13 mouse cellular contexts compared by ENCODE assay signal in the genomic region with DNA sequence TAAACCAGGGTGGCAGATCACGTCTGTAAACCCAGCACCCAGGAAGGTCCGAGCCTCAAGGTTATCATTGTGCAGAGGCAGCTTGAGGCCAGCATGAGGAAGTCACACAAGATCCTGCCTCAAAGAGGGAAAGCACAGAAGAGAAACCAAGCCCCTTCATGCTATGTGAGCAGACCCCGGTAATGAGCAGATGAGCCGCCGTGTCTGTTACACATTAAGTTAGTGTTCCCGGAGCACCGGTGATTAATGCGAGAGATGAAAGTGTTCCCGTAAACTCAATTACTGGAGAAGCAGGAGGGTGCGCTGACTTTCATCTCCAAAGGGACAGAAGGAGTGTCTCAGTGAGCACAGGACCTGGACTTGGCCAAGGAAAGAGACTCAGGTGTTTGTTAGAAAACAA. TPM values are rescaled to one million over a fixed set of nuclear protein-coding genes. Genes with fewer than 3 reads are reported as not detected.
DNase-seq lines count a peak whose midpoint lies in the region; ATAC-seq and TF ChIP-seq lines count a peak whose summit lies in the region.
"Not testable (repeated sequence)": the region's sequence is repeated elsewhere in the genome, so short reads cannot be mapped to it uniquely, and the experiment has no call there.
"Had no signal": no experiment of that assay in that cellular context is flagged by ENCODE, and none has a peak within 500 bp of the region (broad histone marks: within the 10 kb centered on the region; RNA-seq: fewer than 3 reads in every experiment).

No protein-coding gene starts in this region.

- TF ChIP-seq CTCF in kidney, postnatal 0 days (IDR thresholded peaks at IDR 0.05; ENCODE audit: low read depth) = not testable (repeated sequence)

- 0 out of 2 replicates have a peak overlapping the region, but pooled peaks have one; percentile 8 for H3K27ac ChIP-seq in hindbrain, embryonic 13.5 days
- not testable (repeated sequence) for H3K27ac ChIP-seq in kidney, embryonic 14.5 days (ENCODE audit: low read depth, low read length); kidney, embryonic 15.5 days; kidney, embryonic 16.5 days (ENCODE audit: low read length); kidney, postnatal 0 days; neural tube, embryonic 13.5 days (replicated peaks)

- not testable (repeated sequence) for H3K9me3 ChIP-seq in hindbrain, embryonic 13.5 days; kidney, embryonic 14.5 days (ENCODE audit: control insufficient read depth, low read length); kidney, embryonic 15.5 days (replicated peaks); kidney, embryonic 16.5 days (ENCODE audit: low read length); kidney, postnatal 0 days (replicated peaks; ENCODE audit: low read length); neural tube, embryonic 13.5 days

- not testable (repeated sequence) for DNase-seq in kidney, postnatal 0 days (ENCODE audit: low spot score)

- H3K36me3 ChIP-seq in hindbrain, embryonic 13.5 days; kidney, embryonic 14.5 days (ENCODE audit: control insufficient read depth, insufficient read depth, low read length); kidney, embryonic 15.5 days; kidney, embryonic 16.5 days (ENCODE audit: insufficient read depth, low read length); kidney, postnatal 0 days (ENCODE audit: insufficient read depth, low read length); neural tube, embryonic 13.5 days: not testable (repeated sequence)

- H3K4me1 ChIP-seq in hindbrain, embryonic 13.5 days (replicated peaks); kidney, embryonic 14.5 days (ENCODE audit: control insufficient read depth, insufficient read depth, low read length); kidney, embryonic 15.5 days; kidney, embryonic 16.5 days (ENCODE audit: insufficient read depth, low read length); kidney, postnatal 0 days (replicated peaks; ENCODE audit: insufficient read depth, low read length); neural tube, embryonic 13.5 days (replicated peaks): not testable (repeated sequence)

- not testable (repeated sequence) for H3K4me3 ChIP-seq in hindbrain, embryonic 13.5 days; kidney, embryonic 14.5 days (ENCODE audit: low read length); kidney, embryonic 15.5 days (replicated peaks); kidney, embryonic 16.5 days (ENCODE audit: low read length); kidney, postnatal 0 days (replicated peaks; ENCODE audit: low read depth, low read length); neural tube, embryonic 13.5 days

- not testable (repeated sequence) for H3K9ac ChIP-seq in hindbrain, embryonic 13.5 days; kidney, embryonic 14.5 days (ENCODE audit: low read depth, low read length); kidney, embryonic 15.5 days; kidney, embryonic 16.5 days (replicated peaks; ENCODE audit: low read length); kidney, postnatal 0 days (ENCODE audit: low read depth, low read length); neural tube, embryonic 13.5 days

- WGBS in hindbrain, embryonic 13.5 days = 44% methylated on average over 10 of the region's 10 CpGs
- 34% methylated on average over 10 of the region's 10 CpGs for WGBS in kidney, embryonic 14.5 days
- 43% methylated on average over 10 of the region's 10 CpGs for WGBS in kidney, embryonic 15.5 days
- WGBS in kidney, embryonic 16.5 days = 23% methylated on average over 10 of the region's 10 CpGs
- WGBS in kidney, postnatal 0 days = 36% methylated on average over 10 of the region's 10 CpGs
- 31% methylated on average over 10 of the region's 10 CpGs for WGBS in neural tube, embryonic 13.5 days

- not testable (repeated sequence) for H3K27me3 ChIP-seq in hindbrain, embryonic 13.5 days; kidney, embryonic 14.5 days (ENCODE audit: control insufficient read depth, insufficient read depth, low read length); kidney, embryonic 15.5 days; kidney, embryonic 16.5 days (ENCODE audit: insufficient read depth, low read length); kidney, postnatal 0 days (ENCODE audit: insufficient read depth, low read length); neural tube, embryonic 13.5 days

- H3K4me2 ChIP-seq in hindbrain, embryonic 13.5 days; kidney, embryonic 14.5 days (replicated peaks; ENCODE audit: low read depth, low read length); kidney, embryonic 15.5 days; kidney, embryonic 16.5 days (replicated peaks; ENCODE audit: low read depth, low read length); kidney, postnatal 0 days (ENCODE audit: low read length); neural tube, embryonic 13.5 days: not testable (repeated sequence)

- not testable (repeated sequence) for ATAC-seq in hindbrain, embryonic 13.5 days (ENCODE audit: low FRiP score)
- peak; percentile 73 for ATAC-seq in kidney, embryonic 14.5 days (ENCODE audit: low FRiP score, low TSS enrichment)
- peak; percentile 72 for ATAC-seq in kidney, embryonic 15.5 days (replicated peaks; ENCODE audit: low FRiP score)
- ATAC-seq in kidney, embryonic 16.5 days (ENCODE audit: low FRiP score, low TSS enrichment) = peak; percentile 70
- ATAC-seq in kidney, postnatal 0 days (replicated peaks; ENCODE audit: low FRiP score, low read depth) = 0 out of 2 replicates have a peak, but pooled peaks have one; percentile 10
- 0 out of 2 replicates have a peak, but pooled peaks have one; percentile 23 for ATAC-seq in neural tube, embryonic 13.5 days (ENCODE audit: low read depth)

RNA-seq across cellular contexts. Expression of gene Mettl7a3, which starts 5.4 kb away (rescaled TPM):
- 0.13 and 0.31 TPM in 2 replicates for polyA plus RNA-seq in hindbrain, embryonic 13.5 days (2015; fragmentation: Nextera tagmentation; extraction: Ambion mirVana)
- polyA plus RNA-seq in kidney, embryonic 14.5 days (2014; fragmentation: Nextera tagmentation; extraction: Ambion mirVana) = not detected in 2 replicates
- polyA plus RNA-seq in kidney, embryonic 15.5 days (2015; fragmentation: Nextera tagmentation; extraction: Ambion mirVana) = 0.17 TPM in 1 of 2 replicates, not detected in the other
- polyA plus RNA-seq in kidney, embryonic 16.5 days (2015; fragmentation: Nextera tagmentation; extraction: Ambion mirVana) = 0.19 TPM in 1 of 2 replicates, not detected in the other
- 0.23 and 0.41 TPM in 2 replicates for polyA plus RNA-seq in kidney, postnatal 0 days (2015; fragmentation: Nextera tagmentation; extraction: Ambion mirVana)
- 1.9 and 2.0 TPM in 2 replicates for polyA plus RNA-seq in neural tube, embryonic 13.5 days (2015; fragmentation: Nextera tagmentation; extraction: Ambion mirVana)
- polyA plus RNA-seq: activated CD4-positive, CD25-positive, alpha-beta regulatory T cell, adult 4 months; C2C12; G1E had no signal

RNA-seq across cellular contexts. Expression of gene Methig1, which starts 23.6 kb away (rescaled TPM):
- 0.62 TPM in 1 of 2 replicates, not detected in the other for polyA plus RNA-seq in hindbrain, embryonic 13.5 days (2015; fragmentation: Nextera tagmentation; extraction: Ambion mirVana)
- polyA plus RNA-seq in kidney, embryonic 14.5 days (2014; fragmentation: Nextera tagmentation; extraction: Ambion mirVana) = 0.27 and 0.87 TPM in 2 replicates
- polyA plus RNA-seq in kidney, embryonic 15.5 days (2015; fragmentation: Nextera tagmentation; extraction: Ambion mirVana) = 0.94 and 1.5 TPM in 2 replicates
- 0.60 and 0.94 TPM in 2 replicates for polyA plus RNA-seq in kidney, embryonic 16.5 days (2015; fragmentation: Nextera tagmentation; extraction: Ambion mirVana)
- polyA plus RNA-seq in kidney, postnatal 0 days (2015; fragmentation: Nextera tagmentation; extraction: Ambion mirVana) = 1.9 and 2.0 TPM in 2 replicates
- 2.3 and 2.6 TPM in 2 replicates for polyA plus RNA-seq in neural tube, embryonic 13.5 days (2015; fragmentation: Nextera tagmentation; extraction: Ambion mirVana)
- polyA plus RNA-seq: activated CD4-positive, CD25-positive, alpha-beta regulatory T cell, adult 4 months; adrenal gland, adult 2 months; brain, embryonic 14.5 days; C2C12; CD4-positive, CD25-positive, alpha-beta regulatory T cell, adult 4 months had no signal

RNA-seq across cellular contexts. Expression of gene Mettl7a2, which starts 23.7 kb away (rescaled TPM):
- polyA plus RNA-seq in hindbrain, embryonic 13.5 days (2015; fragmentation: Nextera tagmentation; extraction: Ambion mirVana) = not detected in 2 replicates
- not detected in 2 replicates for polyA plus RNA-seq in kidney, embryonic 14.5 days (2014; fragmentation: Nextera tagmentation; extraction: Ambion mirVana)
- polyA plus RNA-seq in kidney, embryonic 15.5 days (2015; fragmentation: Nextera tagmentation; extraction: Ambion mirVana) = 0.26 TPM in 1 of 2 replicates, not detected in the other
- 0.41 and 0.60 TPM in 2 replicates for polyA plus RNA-seq in kidney, embryonic 16.5 days (2015; fragmentation: Nextera tagmentation; extraction: Ambion mirVana)
- polyA plus RNA-seq in kidney, postnatal 0 days (2015; fragmentation: Nextera tagmentation; extraction: Ambion mirVana) = 1.8 and 2.8 TPM in 2 replicates
- polyA plus RNA-seq in neural tube, embryonic 13.5 days (2015; fragmentation: Nextera tagmentation; extraction: Ambion mirVana) = not detected in 2 replicates
- polyA plus RNA-seq: activated CD4-positive, CD25-positive, alpha-beta regulatory T cell, adult 4 months; adrenal gland, adult 2 months; brain, embryonic 14.5 days; C2C12; CD4-positive, CD25-positive, alpha-beta regulatory T cell, adult 4 months had no signal

RNA-seq across cellular contexts. Expression of gene Mettl7a1, which starts 25.4 kb away (rescaled TPM):
- polyA plus RNA-seq in hindbrain, embryonic 13.5 days (2015; fragmentation: Nextera tagmentation; extraction: Ambion mirVana) = 3.2 and 4.3 TPM in 2 replicates
- 10.0 and 17.4 TPM in 2 replicates for polyA plus RNA-seq in kidney, embryonic 14.5 days (2014; fragmentation: Nextera tagmentation; extraction: Ambion mirVana)
- polyA plus RNA-seq in kidney, embryonic 15.5 days (2015; fragmentation: Nextera tagmentation; extraction: Ambion mirVana) = 13.2 and 18.4 TPM in 2 replicates
- 15.5 and 19.0 TPM in 2 replicates for polyA plus RNA-seq in kidney, embryonic 16.5 days (2015; fragmentation: Nextera tagmentation; extraction: Ambion mirVana)
- 14.3 and 15.0 TPM in 2 replicates for polyA plus RNA-seq in kidney, postnatal 0 days (2015; fragmentation: Nextera tagmentation; extraction: Ambion mirVana)
- polyA plus RNA-seq in neural tube, embryonic 13.5 days (2015; fragmentation: Nextera tagmentation; extraction: Ambion mirVana) = 4.6 and 5.1 TPM in 2 replicates

RNA-seq across cellular contexts. Expression of gene Higd1c, which starts 35.0 kb away (rescaled TPM):
- polyA plus RNA-seq in hindbrain, embryonic 13.5 days (2015; fragmentation: Nextera tagmentation; extraction: Ambion mirVana) = not detected in 2 replicates
- polyA plus RNA-seq in kidney, embryonic 14.5 days (2014; fragmentation: Nextera tagmentation; extraction: Ambion mirVana) = 0.77 TPM in 1 of 2 replicates, not detected in the other
- polyA plus RNA-seq in kidney, embryonic 15.5 days (2015; fragmentation: Nextera tagmentation; extraction: Ambion mirVana) = 0.64 and 1.7 TPM in 2 replicates
- 0.35 and 1.3 TPM in 2 replicates for polyA plus RNA-seq in kidney, embryonic 16.5 days (2015; fragmentation: Nextera tagmentation; extraction: Ambion mirVana)
- 0.69 TPM in 1 of 2 replicates, not detected in the other for polyA plus RNA-seq in kidney, postnatal 0 days (2015; fragmentation: Nextera tagmentation; extraction: Ambion mirVana)
- 3.1 and 3.2 TPM in 2 replicates for polyA plus RNA-seq in neural tube, embryonic 13.5 days (2015; fragmentation: Nextera tagmentation; extraction: Ambion mirVana)
- polyA plus RNA-seq: activated CD4-positive, CD25-positive, alpha-beta regulatory T cell, adult 4 months; adrenal gland, adult 2 months; brain, embryonic 14.5 days; C2C12; CD4-positive, CD25-positive, alpha-beta regulatory T cell, adult 4 months; G1E; Patski had no signal
